Mouse (Mus musculus) layer of hippocampus, postnatal 14 days (tissue): ENCODE measurements around the gene Supt7l. TPM values are rescaled to one million over a fixed set of nuclear protein-coding genes. Genes with fewer than 3 reads are reported as not detected.
A peak's percentile ranks its signal among the peaks of the same experiment; 100 is the strongest.
"Not testable (repeated sequence)": the region's sequence is repeated elsewhere in the genome, so short reads cannot be mapped to it uniquely, and the experiment has no call there.

Source experiments
- DNase-seq, 2 experiments: peaks; one replicate each; pipeline ENCODE4 v3.0.0; 2021 to 2022; ENCODE audit warnings: low spot score in 2 of 2, mixed read lengths in 1 of 2
- long read RNA-seq, 2 experiments: library from polyadenylated mRNA; stranded (forward); transcript quantifications; one replicate each; pipeline ENCODE4 v2.0.0; 2021
- total RNA-seq, 2 experiments: library from RNA; stranded (reverse); gene quantifications; 2 replicates each; pipeline ENCODE4 v1.2.3; 2021

The Supt7l gene
- total RNA-seq, result 10 to 100 TPM; 17.5 to 17.7 TPM
- long read RNA-seq, experiment 1, transcript Supt7l-201 (5 exons, 2,693 nt), result major isoform, 22 of 25 reads
- long read RNA-seq, experiment 1, partial matches to known transcripts, result 1 of 25 reads
- long read RNA-seq, experiment 1, other reads (novel, unspliced or antisense), result 1 of 25 reads
- long read RNA-seq, experiment 2, transcript Supt7l-201 (5 exons, 2,693 nt), result major isoform, 21 of 27 reads
- long read RNA-seq, experiment 2, partial matches to known transcripts, result 5 of 27 reads
- long read RNA-seq, experiment 2, other reads (novel, unspliced or antisense), result 1 of 27 reads

DNA sequence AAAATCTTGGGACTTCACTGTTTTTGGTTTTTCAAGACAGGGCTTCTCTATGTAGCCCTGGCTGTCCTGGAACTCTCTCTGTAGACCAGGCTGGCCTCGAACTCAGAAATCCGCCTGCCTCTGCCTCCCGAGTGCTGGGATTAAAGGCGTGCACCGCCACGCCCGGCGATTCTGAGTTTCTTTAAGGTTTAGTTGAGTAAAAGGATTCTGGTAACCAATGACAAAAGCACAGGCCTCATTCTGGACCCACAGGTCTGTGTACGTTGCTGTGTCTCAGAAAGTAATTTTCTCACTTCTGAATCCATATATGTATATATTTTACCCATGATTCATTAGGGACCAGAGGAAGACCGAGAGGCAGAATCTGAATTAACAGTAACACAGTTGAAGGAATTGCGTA, at the start of gene Supt7l:
Supt7l (minus strand) TSS at position 101 of the 400 bp plus-strand sequence.
- not testable (repeated sequence) for DNase-seq

DNA sequence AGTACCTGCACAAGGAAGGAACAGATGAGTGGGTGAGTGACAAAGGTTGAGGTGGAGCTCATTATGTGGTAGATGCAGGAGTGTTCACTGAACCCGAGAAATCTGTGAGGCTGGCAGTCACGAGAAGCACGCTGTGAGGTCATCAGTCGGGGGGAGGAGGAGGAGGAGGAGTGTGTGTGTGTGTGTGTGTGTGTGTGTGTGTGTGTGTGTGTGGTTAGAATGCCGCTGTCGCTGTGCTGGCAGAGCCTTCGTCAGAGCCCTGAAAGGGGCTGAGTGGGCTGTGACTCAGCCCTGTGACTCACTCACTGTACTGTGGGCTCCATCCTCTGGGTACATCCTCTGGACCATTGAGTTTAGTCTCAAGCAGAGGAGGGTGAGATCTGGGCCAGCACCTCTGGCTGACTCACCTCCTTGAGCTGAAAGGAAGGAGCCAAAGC, 49.0 kb upstream of the Supt7l start:
- DNase-seq, result no peak

DNA sequence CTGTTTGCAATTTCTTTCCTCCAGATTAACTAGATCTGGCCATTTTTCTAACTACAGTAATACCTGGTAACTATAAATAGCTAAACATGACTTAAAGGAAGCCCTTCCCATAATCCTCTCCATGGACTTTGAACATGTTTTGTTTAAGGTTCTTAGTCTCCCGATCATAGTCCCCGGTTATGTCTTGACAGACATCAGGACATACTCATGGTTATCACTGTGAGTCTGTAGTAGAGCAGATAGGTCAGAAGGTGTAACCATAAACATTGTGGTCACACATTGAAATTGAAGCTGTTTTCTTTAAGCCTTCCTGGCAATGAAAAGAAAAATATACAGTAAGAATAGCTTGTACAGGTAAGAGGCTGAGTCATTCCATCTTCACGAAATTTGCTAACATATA, 46.1 kb upstream of the Supt7l start:
- DNase-seq, result no peak

DNA sequence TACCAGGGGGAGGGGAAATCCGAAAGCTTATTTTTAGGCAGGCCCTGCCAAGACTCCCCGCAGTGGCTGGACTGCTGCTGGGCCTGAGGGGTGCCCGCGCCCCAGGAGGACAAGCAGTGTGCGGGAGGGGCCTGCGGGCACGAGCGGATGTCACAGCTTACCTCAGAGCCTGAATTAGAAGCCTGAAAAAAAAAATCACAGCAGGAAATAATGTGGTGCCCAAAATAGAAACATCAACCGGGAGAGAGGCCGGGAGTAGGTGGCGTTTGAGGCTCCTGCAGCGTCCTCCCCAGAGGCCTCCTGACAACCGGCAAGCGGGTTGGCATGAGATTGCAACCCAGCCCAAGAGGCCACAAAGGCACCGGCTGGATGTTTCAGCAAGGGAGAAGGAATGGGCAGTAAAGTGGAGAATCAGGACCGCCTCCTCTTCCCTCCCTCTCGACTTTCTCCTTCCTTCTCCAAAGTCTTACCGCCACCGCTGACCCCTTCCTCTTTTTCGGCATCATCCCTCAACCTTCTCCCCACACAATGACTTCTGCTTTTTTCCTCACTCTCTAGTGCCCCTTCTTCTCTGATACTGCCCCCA, 43.5 kb upstream of the Supt7l start:
- peak in 1 of 2 experiments; percentile 35 for DNase-seq

DNA sequence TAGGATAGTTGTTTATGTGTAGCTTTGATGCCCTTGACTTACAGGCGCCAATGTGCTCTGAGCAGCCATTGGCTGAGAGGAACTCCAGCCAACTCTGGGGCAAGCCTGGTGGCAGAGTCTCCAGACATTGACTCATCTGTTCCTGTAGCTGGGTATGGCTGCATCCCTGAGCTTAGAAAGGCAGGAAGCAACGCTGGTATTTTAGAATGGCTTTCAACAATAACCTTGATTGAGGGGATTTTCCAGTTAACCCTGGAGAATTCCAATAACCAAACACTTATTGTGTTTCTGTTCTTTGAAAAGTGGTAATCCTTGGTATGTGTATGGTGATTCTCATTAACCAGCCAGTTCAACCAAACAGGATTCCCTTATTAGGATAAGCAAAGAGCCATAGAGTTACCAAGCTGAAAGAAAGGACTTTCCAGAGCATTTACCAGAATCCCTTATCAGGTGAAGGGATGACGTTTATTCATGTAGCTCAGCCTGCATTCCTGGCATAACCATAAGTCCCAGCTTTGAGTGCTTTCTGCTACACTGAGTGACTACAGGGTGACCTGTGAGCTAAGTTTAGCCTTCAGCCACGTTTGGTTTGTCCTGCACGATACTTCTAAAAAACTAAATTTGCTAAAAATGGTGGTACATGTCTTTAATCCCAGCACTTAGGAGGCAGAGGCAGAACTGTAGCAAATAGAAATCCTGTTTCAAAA, 40.5 kb upstream of the Supt7l start:
- DNase-seq, result no peak

DNA sequence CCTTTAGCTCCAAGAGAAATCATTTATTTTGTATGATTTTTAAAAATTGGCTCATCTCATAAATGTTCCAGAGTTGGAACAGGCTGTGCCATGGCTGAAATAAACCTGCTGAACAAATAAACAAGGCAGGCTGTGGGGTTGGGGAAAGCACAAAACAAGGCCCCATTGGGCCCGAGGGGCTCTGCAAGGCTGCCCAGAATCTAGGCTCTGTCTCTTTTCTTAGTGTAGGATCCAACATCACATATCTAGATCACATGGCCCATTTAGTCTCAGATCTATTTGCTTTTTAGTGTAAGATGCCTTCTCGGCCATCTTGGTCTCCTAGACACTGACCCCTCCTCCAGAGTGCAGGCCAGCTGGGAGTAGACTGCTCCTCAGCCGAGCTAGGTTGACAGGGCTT, 38.9 kb upstream of the Supt7l start:
- DNase-seq, result no peak

DNA sequence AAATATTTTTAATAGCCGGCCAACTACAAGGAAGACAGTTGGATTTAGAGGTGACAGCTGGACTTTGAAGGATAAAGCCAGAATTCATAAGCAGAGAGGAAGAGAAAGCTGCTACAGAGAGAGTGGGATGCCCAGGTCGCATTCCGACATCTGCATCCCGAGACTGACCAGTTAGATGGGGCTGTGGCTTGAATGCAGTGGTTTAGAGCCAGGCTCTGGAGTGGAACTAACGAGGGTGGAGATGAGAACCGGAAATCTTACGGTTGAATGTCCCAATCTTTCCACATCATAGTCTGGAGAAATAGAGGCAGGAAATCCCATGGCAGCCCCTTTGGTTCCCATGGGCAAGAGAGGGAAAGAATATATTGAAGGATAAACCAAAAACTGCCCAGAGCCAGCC, 38.4 kb upstream of the Supt7l start:
- DNase-seq, result no peak

DNA sequence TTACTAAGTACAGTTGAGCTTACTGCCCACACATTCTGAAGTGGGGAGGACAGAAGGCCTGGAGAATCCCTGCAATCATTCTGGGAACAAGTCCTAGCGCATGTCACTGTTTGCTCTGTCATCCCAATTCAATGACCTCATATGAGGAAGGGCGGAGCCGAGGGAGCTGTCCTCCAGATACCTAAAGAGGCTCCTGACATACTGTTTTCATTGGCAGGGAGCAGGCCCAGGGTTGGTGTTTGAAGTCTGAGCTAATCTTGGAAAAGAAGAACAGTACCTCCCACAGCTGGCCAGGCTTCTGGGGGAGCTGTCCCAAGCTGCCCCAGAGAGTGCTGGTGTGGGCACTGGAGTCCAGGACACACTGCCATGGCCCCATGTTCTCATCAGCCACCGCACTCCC, 37.4 kb upstream of the Supt7l start:
- no peak for DNase-seq

DNA sequence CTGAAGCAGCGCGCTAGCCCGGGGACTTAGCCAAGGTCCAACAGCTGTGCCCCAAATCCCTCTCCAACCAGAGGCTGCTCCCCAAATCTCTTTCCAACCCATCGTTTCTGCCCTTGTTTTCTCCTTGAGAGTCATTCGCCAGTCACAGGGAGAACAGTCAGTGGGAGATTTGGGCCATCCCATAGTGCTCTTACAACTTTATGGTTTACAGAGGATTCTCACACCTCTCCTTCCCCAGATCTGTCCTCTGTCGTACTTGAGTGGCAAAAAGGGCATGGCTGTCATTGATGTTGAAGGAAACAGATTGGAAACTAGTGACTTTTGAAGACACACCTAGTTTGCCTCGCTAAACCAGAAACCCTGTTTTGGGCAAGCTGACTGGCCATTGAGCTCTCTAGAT, 36.3 kb upstream of the Supt7l start:
- no peak for DNase-seq

DNA sequence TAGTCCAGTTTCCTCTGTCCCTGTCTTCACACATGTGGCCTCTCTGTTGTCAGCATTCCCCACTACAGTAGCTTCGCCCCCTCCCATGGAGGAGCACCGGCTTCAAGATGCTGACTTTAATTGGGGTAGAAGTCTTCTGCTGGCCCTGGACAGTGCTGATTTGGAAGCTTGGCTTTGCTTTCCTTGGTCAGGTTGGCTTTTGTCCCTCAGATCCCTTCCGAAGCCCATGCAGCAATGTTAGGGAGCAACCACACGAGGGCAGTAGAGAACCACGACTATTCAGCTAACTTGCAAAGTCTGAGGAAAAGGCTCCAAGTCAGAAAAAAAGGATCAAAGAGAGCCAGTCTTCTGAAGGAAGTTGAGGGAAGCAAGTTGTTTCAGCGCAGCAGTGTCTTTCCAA, 35.9 kb upstream of the Supt7l start:
- peak; percentile 68 to 81 for DNase-seq

DNA sequence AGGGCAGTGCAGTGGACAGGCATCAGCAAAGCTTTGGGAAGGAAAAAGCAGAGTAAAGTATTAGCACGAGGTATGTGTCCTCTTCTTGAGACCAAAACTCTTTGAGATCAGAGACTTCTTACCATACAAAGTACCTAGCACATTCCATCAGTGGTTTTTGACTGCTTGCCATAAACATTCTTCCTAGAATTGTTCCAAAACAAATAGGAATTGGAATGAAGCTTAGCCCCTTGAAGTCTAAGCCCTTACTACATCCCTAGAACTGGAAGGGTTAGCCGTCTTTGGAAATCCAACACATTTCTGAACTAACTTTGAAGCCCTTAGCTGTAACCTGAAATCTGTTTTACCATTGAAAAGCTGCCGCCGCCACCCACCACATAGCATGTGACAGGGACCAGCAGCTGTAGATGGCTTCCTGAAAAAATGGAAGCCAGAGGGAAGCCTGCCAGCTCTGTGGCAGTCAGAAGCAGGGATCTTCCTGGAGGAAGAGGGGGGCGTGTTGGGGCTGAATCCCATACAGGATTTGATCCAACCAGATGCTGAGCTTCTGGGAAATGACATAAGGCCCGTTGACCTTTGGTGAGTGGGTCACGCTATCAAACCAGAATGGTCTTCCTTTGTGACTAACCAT, 34.5 kb upstream of the Supt7l start:
- DNase-seq, result peak; percentile 73 to 76

DNA sequence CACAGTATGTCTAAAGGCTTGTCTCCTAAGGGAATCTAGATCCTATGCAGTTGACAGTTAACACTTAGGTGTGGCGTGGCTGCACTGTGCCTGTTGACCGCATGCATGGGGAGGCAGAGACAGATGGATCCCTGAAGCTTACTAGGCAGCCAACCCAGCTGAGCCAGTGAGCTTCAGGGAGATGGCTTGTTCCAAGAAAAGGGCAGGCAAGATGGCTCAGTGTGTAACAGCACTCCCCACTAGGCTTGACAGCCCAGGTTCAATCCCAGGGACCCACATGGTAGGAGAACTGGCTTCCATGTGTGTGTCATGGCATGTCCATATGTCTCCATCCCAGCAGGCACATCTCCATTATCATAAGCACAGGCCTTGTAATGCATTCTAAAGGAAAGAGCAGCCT, 32.7 kb upstream of the Supt7l start:
- no peak for DNase-seq

DNA sequence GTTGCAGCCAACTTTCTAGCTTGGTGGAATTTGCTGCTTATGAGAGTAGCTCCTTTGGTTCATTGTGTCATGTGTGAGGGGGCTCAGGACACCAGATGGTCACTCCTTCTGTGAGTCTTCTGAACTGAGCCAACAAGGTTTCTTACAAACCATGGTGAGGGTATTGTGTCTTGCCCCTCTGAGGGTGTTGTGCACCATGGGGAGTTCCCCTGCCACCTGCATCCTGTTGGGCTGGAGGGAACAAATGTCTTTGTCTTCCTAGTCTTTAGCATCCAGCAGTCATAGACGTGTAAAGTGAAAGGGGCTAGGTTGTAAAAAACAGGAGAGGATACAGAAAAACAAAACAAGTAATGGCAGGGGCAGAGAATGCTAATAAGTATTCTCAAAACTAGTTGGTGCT, 31.8 kb upstream of the Supt7l start:
- DNase-seq, result no peak

DNA sequence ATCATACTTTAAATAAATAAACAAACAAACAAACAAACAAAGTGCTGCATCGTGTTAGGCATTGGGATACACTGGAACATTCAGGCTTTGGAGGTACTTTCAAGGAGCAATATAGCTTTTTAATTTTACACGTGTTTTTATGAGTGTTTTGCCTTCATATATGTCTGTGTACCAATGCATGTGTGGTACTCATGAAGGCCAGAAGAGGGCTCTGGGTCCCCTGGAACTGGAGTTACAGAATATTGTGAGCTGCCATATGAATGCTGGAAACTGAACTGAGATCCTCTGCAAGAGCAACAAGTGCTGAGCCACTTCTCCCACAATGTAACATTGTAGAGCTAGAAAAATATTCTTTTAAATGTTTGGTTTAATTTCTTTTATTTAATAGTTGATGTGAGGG, 7.6 kb upstream of the Supt7l start:
- no peak for DNase-seq

DNA sequence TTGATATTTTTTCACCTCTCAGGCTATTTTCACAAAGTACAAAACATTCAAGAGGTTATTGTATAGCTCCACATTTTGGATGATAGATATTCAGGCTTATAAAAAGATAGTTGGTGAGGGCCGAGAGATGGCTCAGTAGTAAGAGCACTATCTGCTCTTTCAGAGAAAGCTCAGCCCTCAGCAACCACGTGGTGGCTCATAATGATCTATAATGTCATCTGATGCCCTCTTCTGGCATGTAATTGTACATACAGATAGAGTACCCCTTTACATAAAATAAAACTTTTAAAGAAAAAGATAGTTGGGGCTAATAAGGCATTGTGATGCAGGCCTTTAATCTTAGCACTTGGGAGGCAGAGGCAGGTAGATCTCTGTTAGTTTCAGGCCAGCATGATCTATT, 953 bp upstream of the Supt7l start:
- DNase-seq, result no peak

DNA sequence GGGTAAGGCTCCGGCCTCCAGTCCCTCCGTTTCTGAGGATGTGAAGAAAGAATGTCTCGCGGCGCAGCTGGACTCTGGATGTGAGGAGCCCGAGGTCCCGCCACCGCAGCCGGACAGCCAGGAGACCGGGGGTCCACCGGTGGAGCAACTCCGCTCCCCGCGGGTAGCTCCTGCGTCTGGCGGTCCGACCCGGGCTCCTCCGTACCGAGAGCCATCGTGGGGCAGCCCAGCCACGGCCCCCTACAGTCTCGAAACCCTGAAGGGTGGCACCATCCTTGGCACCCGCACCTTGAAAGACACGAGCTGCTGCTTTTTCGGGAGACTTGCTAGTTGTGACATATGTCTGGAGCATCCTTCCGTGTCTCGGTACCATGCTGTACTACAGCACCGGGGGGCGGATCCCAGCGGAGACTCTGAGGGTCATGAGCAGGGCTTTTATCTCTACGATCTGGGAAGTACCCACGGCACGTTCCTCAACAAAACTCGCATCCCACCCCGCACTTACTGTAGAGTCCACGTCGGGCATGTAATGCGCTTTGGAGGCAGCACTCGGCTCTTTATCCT, 408 bp downstream of the Supt7l start:
- DNase-seq, result no peak

DNA sequence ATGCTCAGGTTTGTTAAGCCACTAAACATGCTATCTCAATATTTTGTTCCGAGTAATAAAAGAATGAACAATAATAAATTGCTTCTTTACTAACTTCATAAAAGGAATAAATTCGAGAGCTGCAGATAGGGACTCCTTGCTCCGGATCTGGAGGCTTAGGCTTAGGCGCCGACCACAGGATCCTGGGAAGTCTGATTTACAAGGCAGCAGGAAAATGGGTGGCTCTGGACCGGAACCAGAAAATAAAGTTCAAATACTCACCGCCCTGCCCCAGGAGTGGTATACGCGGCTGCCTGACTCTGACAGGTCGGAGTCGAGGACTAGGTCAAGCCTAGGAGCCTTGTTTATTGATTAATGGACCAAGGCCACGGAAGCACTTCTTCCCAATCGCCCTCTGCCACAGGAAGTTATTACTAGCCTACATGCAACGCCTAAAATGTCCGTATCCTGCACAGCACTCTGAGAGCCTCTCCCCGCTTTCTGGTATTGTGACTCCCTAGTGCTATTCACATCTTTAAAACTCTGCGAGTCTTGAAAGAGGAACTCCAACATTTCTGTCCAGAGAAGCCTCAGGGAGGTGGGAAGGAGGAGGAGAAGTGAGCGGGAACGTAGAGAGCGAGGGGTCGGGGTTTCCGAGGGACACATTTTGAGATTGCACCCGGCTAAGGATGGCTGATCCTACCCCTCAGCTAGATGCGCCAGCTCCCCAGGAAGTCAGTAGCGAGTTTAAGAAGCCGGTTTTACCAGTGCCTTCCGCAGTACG, 1.1 kb downstream of the Supt7l start, which contains the start of gene Slc4a1ap:
Slc4a1ap (plus strand) TSS at position 642 of the 763 bp plus-strand sequence.
- DNase-seq, result peak; percentile 81 to 88

DNA sequence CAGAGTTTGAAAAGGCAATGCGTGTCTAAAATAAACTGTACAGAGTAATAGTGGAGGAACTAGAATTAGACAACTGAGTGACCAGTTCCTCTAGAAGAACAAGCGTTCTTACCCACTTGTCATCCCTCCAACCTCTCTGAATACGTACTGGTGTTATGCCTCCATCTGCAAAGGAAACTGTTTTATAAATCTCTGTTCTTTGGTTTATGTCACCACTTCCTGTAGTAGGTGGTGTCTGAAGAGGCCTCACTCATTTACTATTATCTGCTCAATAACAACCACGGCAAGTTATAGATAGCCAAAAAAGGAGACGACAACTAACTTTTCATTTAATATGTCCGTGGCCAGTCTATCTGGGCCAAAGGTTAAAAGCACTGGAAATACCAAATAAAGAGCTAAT, 7.1 kb downstream of the Supt7l start:
- no peak for DNase-seq

DNA sequence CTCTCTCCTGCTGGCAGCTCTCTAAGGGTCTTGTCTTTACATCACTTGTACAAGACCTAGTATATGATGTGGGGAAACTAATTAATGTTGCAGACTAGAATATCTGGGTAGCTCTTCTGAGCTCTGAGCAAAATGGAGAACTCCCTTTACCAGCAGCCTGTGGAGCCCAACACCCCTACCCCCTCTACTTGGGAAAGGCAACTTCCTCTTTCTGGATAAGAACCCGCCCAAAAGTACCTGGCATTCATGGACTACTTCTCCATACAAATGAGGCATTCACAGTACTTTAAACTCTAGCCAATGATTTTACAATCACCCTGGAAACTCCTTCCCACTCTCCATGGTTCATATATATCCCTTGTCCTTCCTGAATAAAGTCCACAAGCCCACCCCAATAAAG, 15.1 kb downstream of the Supt7l start:
- no peak for DNase-seq

DNA sequence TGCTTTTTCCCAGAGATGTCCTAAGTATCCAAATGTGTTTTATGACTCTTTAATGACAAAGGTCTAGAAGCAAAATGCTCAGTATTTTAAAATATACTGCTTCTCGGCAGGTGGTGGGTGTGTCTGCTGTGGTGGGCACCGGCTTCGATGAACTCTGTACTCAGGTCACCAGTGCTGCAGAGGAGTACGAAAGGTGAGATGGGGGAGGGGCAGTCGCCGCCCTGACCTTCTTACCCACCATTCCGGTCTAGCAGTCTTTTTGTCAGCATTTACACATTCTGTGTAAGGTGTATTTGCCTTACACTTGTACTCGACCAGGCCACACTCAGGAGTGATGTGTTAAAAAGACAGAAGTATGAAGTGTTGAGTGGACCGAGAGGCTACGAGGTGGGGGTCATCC, 22.8 kb downstream of the Supt7l start:
- no peak for DNase-seq
